Mouse (Mus musculus): ENCODE measurements around the gene Fam84b. TPM values are rescaled to one million over a fixed set of nuclear protein-coding genes. Genes with fewer than 3 reads are reported as not detected.

The Fam84b gene
- polyA plus RNA-seq, 1 experiment: 8.1 TPM

GRCm38 (mm10) chr15:60826226-60826625, 27.4 kb downstream of the Fam84b start:
- Histone ChIP-seq H3K9me3 (replicated peaks; ENCODE audit: control insufficient read depth, insufficient read depth, low read length, poor library complexity, severe bottlenecking) (no peaks in the 10 kb centered on the region), H3K4me1 (ENCODE audit: control insufficient read depth, insufficient read depth, low read length) (no peaks in the 10 kb centered on the region), H3K36me3 (ENCODE audit: control insufficient read depth, insufficient read depth, low read length, poor library complexity, severe bottlenecking) (no peaks in the 10 kb centered on the region), H3K27me3 (ENCODE audit: control insufficient read depth, insufficient read depth, low read length, poor library complexity, severe bottlenecking) (no peaks in the 10 kb centered on the region; the same call in none of the 2 replicates), H3K4me3 (ENCODE audit: low read depth, low read length) (no peak overlapping the region), H3K9ac (ENCODE audit: low read depth, poor library complexity, severe bottlenecking) (no peak overlapping the region), H3K27ac (ENCODE audit: insufficient read depth, low read length) (no peak overlapping the region)
- TF ChIP-seq CTCF (IDR thresholded peaks at IDR 0.05; ENCODE audit: low read depth, low read length): no peak
- TF ChIP-seq POLR2A (IDR thresholded peaks at IDR 0.05; ENCODE audit: insufficient read depth, low read length): no peak
- TF ChIP-seq EP300 (IDR thresholded peaks at IDR 0.05; ENCODE audit: insufficient read depth, low read depth, low read length): no peak

GRCm38 (mm10) chr15:60824751-60825227, 28.8 kb downstream of the Fam84b start:
- Histone ChIP-seq H3K27ac (ENCODE audit: insufficient read depth, low read length) (no peak overlapping the region), H3K9me3 (replicated peaks; ENCODE audit: control insufficient read depth, insufficient read depth, low read length, poor library complexity, severe bottlenecking) (no peaks in the 10 kb centered on the region), H3K27me3 (ENCODE audit: control insufficient read depth, insufficient read depth, low read length, poor library complexity, severe bottlenecking) (no peaks in the 10 kb centered on the region; the same call in none of the 2 replicates), H3K4me1 (ENCODE audit: control insufficient read depth, insufficient read depth, low read length) (no peaks in the 10 kb centered on the region), H3K36me3 (ENCODE audit: control insufficient read depth, insufficient read depth, low read length, poor library complexity, severe bottlenecking) (no peaks in the 10 kb centered on the region), H3K9ac (ENCODE audit: low read depth, poor library complexity, severe bottlenecking) (peak overlapping the region; percentile 61), H3K4me3 (ENCODE audit: low read depth, low read length) (peak overlapping the region; percentile 84)
- no peak for TF ChIP-seq EP300 (IDR thresholded peaks at IDR 0.05; ENCODE audit: insufficient read depth, low read depth, low read length)
- TF ChIP-seq CTCF (IDR thresholded peaks at IDR 0.05; ENCODE audit: low read depth, low read length): no peak
- TF ChIP-seq POLR2A (IDR thresholded peaks at IDR 0.05; ENCODE audit: insufficient read depth, low read length): no peak

GRCm38 (mm10) chr15:60823870-60824709, 29.5 kb downstream of the Fam84b start:
- Histone ChIP-seq H3K27ac (ENCODE audit: insufficient read depth, low read length) (no peak overlapping the region), H3K9ac (ENCODE audit: low read depth, poor library complexity, severe bottlenecking) (peak overlapping the region; percentile 61), H3K9me3 (replicated peaks; ENCODE audit: control insufficient read depth, insufficient read depth, low read length, poor library complexity, severe bottlenecking) (no peaks in the 10 kb centered on the region), H3K4me1 (ENCODE audit: control insufficient read depth, insufficient read depth, low read length) (no peaks in the 10 kb centered on the region), H3K36me3 (ENCODE audit: control insufficient read depth, insufficient read depth, low read length, poor library complexity, severe bottlenecking) (no peaks in the 10 kb centered on the region), H3K4me3 (ENCODE audit: low read depth, low read length) (peak overlapping the region; percentile 84), H3K27me3 (ENCODE audit: control insufficient read depth, insufficient read depth, low read length, poor library complexity, severe bottlenecking) (no peaks in the 10 kb centered on the region; the same call in none of the 2 replicates)
- TF ChIP-seq POLR2A (IDR thresholded peaks at IDR 0.05; ENCODE audit: insufficient read depth, low read length) (no peak), EP300 (IDR thresholded peaks at IDR 0.05; ENCODE audit: insufficient read depth, low read depth, low read length) (no peak), CTCF (IDR thresholded peaks at IDR 0.05; ENCODE audit: low read depth, low read length) (no peak)

- Histone ChIP-seq H3K4me1 (ENCODE audit: control insufficient read depth, insufficient read depth, low read length) (no peaks in the 10 kb centered on the region), H3K9me3 (replicated peaks; ENCODE audit: control insufficient read depth, insufficient read depth, low read length, poor library complexity, severe bottlenecking) (no peaks in the 10 kb centered on the region), H3K4me3 (ENCODE audit: low read depth, low read length) (peak overlapping the region; percentile 84), H3K27me3 (ENCODE audit: control insufficient read depth, insufficient read depth, low read length, poor library complexity, severe bottlenecking) (no peaks in the 10 kb centered on the region; the same call in none of the 2 replicates), H3K27ac (ENCODE audit: insufficient read depth, low read length) (no peak overlapping the region), H3K9ac (ENCODE audit: low read depth, poor library complexity, severe bottlenecking) (peak overlapping the region; percentile 61), H3K36me3 (ENCODE audit: control insufficient read depth, insufficient read depth, low read length, poor library complexity, severe bottlenecking) (no peaks in the 10 kb centered on the region)
- TF ChIP-seq EP300 (IDR thresholded peaks at IDR 0.05; ENCODE audit: insufficient read depth, low read depth, low read length): no peak
Observed at GRCm38 (mm10) chr15:60823620-60823869, 30.0 kb downstream of the Fam84b start.

DNA sequence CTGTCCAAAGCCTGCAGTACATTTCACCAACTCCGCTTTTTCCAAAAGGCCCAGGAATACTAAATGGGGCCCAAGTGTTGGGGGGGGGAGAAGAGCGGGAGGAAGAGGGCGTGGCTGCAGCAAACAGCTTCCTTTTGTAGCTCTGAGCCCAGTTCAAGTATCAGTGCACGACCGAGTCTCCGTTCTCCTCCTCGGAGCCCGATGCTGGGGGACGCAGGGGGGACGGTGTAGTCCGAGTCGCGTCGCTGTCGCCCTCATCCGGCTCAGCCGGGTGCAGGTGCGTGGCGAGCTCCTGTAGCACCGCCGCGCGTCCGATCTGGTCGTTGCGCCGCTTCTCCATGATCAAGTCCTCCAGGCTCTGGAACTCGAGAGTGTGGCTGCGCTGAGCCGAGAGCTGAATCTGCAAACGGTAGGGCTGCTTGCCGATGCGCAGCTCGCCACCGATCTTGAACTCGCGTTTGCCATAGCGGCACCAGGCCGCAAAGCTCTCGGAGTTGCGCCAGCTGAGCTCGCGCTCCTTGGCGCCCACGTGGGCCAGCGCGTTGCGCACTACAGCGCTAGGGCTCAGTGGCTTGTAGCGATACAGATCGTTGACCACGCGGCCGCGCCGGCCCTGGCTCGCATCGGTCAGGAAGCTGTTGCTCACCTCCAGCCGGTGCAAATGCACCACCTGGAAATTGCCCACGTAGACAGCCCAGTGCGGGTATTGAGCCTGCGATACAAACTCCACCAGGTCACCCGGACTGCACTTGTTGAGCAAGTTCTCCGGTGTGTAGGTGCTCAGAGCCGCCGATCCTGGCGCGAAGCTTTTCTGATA, 30.6 kb downstream of the Fam84b start:
- Histone ChIP-seq H3K9ac (ENCODE audit: low read depth, poor library complexity, severe bottlenecking) (peak overlapping the region; percentile 61), H3K27me3 (ENCODE audit: control insufficient read depth, insufficient read depth, low read length, poor library complexity, severe bottlenecking) (no peaks in the 10 kb centered on the region; the same call in 1 of the 2 replicates), H3K4me3 (ENCODE audit: low read depth, low read length) (peak overlapping the region; percentile 84), H3K9me3 (replicated peaks; ENCODE audit: control insufficient read depth, insufficient read depth, low read length, poor library complexity, severe bottlenecking) (no peaks in the 10 kb centered on the region), H3K4me1 (ENCODE audit: control insufficient read depth, insufficient read depth, low read length) (no peaks in the 10 kb centered on the region), H3K27ac (ENCODE audit: insufficient read depth, low read length) (no peak overlapping the region), H3K36me3 (ENCODE audit: control insufficient read depth, insufficient read depth, low read length, poor library complexity, severe bottlenecking) (no peaks in the 10 kb centered on the region)
- TF ChIP-seq EP300 (IDR thresholded peaks at IDR 0.05; ENCODE audit: insufficient read depth, low read depth, low read length) (0 out of 2 replicates have a peak, but pooled peaks have one; percentile 14), POLR2A (IDR thresholded peaks at IDR 0.05; ENCODE audit: insufficient read depth, low read length) (no peak), CTCF (IDR thresholded peaks at IDR 0.05; ENCODE audit: low read depth, low read length) (peak; percentile 34)

Measured in ES-Bruce4 (cell line).